Mouse (Mus musculus) cerebellum, postnatal 10 days (tissue): ENCODE measurements around the gene Ptprb.

ENCODE experiments used
- DNase-seq, 2 experiments: peaks; one replicate each; pipeline ENCODE4 v3.0.0; 2021; ENCODE audit warnings: mixed read lengths in 2 of 2

Ptprb gene

DNA sequence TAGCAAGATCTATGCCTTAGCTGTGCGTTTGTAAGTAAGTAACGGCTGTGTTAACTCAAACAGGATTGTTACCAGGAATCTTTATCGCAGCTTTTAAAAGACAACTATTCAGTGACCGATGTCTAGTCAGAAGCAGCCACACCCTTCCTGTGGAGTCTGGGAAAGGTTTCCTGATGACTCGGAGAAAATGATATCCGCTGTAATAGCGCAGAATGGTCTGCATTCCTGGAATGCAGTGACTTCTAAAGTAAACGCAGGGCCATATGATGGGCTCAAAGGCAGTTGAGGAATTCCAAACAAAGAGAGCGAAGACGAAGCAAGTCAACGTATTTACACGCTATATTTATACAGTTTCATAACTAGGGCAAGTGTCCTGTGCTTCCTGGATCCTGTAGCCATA is 22.5 kb downstream of the Ptprb start:
- no peak for DNase-seq

DNA sequence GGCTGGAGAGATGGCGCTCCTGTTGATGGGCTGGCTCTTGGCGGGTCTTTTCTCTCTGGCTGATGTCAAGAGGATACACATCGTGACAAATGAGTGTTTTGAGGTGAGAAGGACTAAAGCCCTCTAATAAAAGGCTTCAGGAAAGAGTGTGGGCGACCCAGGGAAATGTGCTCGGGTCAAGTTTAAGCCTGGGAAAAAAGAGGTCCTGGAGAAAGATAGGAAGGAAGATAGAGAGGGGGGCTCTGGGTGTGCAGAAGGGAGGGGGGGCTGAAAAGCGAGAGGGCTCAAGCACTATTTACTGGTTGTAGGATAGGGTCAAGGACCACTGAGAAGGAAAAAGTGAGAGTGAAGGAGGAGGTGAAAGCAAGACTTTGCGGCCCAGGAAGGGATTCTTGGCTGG is 25.5 kb downstream of the Ptprb start:
- DNase-seq = no peak

DNA sequence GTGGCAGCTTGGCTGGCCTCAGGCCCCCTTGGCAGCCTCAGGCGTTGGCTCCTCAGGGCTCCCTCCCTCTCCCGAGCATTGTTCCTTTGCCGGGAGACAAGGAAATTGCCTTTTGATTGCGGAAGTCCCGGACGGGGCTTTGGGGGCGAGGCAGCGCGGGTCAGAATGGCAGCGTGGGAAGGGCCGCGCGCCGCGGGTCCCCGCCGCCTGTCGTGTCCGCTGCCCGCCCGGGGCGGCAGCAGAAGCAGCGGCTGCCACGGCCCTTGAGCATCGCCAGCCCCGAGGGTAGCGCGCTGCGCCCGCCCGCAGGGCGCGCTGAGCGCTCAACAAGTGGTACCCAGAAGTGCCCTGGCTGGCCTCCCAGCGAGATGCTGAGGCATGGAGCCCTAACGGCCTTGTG is 25.9 kb downstream of the Ptprb start:
- peak; percentile 31 to 36 for DNase-seq

GRCm38 (mm10) chr10:116304355-116304754 is 29.0 kb downstream of the Ptprb start:
- DNase-seq = no peak

GRCm38 (mm10) chr10:116309460-116309859 is 34.1 kb downstream of the Ptprb start:
- no peak for DNase-seq

DNA sequence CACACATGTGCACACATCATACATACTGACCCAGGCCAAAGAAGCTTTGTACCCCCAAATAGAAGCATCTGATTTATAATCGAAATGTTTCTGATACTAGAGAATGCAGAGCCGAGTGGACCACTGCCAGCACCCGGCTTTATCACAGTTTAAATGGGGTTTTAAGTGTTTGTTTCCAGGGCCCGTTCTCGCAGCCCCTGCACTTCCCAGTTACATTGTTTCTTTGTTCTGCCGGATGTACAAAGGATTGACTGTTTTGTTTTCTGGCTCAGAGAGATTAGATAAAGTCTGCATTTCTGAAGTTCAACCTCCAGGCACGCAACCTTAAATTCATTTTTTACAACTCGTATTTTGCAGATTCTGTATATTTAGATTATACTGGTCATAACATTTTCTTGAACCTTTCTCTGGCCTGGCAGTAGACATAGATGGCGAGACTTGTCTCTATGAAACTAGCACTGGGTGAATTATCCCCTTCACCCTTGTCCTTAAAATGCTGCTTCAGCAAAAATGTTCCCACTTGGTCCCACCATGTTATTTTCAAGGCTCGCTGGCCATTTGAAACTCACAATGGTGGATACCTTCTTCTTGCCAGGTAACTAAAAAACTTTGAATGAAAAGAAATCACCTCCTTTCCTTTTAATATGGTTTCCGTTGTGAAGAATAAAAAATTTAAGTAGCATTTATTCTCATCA is 35.3 kb downstream of the Ptprb start:
- DNase-seq = no peak

GRCm38 (mm10) chr10:116319246-116319645 is 43.9 kb downstream of the Ptprb start:
- peak; percentile 89 to 92 for DNase-seq

- no peak for DNase-seq
These were observed 53.8 kb downstream of the Ptprb start for GRCm38 (mm10) chr10:116329086-116329485.

- DNase-seq = peak; percentile 94 to 97
These were observed 55.1 kb downstream of the Ptprb start for GRCm38 (mm10) chr10:116330458-116330857.

- DNase-seq = peak; percentile 22 to 38
These were observed 55.7 kb downstream of the Ptprb start for GRCm38 (mm10) chr10:116330961-116331510.

DNA sequence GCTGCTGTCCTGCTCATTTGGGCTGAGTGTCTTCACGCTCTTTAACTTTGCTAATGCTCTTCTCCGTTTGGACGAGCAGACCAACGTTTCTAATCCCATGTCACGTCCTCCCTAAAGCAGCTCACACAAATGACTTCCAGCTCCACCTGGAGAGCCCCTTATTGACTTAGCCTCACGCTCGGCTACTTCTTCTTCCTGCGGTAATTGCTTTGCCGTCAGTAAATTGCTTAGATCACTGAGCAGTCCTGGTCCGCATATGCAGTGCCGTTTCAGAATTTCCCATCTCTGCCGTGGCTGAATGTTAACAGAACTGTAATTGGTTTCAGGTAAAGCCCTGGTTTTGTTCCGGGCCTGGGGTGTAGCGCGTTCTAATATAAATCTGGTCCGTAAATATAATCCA is 58.3 kb downstream of the Ptprb start:
- no peak for DNase-seq

DNA sequence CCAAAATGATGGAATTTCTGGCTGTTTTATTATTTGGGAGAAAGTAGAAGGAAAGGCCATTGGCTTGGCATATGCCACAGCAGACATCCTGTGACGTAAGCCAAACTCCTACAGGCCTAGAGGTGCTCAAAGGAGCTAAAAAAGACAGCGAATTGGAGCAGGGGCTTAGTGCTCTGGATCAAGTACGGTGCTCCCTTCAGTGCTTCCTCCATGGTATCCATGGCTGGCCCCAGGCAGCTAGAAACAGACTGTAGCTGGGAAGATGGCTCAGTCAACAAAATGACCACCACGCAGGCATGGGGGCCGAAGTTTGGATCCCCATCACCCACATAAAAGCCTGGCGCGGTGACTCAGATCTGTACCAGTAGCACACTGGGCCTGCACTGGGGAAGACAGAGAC is 58.8 kb downstream of the Ptprb start:
- DNase-seq = no peak

- DNase-seq = no peak
These were observed 60.0 kb downstream of the Ptprb start for GRCm38 (mm10) chr10:116335328-116335727.

DNA sequence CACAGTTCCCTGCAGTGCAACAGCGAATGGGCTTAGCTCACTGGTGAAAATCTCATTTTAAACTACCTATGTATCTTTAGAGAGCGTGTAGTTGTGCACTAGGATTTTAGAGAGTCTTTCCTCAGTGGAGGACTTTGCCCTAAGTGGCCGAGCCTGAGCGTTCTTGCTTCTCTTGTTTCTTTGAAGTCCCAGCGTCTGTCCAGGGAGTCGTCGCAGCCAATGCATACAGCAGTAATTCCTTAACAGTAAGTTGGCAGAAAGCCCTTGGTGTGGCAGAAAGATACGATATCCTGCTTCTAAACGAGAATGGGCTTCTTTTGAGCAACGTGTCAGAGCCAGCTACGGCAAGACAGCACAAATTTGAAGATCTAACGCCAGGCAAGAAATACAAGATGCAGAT is 65.9 kb downstream of the Ptprb start:
- DNase-seq = no peak

GRCm38 (mm10) chr10:116346618-116347184 is 71.4 kb downstream of the Ptprb start:
- no peak for DNase-seq

GRCm38 (mm10) chr10:116349004-116349403 is 73.7 kb downstream of the Ptprb start:
- no peak for DNase-seq

DNA sequence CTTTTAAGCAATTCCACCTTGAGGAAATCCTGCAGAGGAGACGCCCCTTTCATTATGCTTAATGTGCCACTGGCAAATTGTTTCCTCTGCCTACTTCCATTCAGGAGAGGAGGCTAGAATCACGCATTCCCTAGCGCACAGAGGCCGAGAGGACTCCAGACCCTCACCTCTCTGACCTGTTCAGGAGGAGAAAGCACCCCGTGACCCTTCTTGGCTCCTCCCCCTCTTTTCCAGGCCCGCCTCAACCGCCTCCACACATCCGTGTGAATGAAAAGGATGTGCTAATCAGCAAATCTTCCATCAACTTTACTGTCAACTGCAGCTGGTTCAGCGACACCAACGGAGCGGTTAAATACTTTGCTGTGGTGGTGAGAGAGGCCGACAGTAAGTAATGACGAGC is 75.2 kb downstream of the Ptprb start:
- no peak for DNase-seq

DNA sequence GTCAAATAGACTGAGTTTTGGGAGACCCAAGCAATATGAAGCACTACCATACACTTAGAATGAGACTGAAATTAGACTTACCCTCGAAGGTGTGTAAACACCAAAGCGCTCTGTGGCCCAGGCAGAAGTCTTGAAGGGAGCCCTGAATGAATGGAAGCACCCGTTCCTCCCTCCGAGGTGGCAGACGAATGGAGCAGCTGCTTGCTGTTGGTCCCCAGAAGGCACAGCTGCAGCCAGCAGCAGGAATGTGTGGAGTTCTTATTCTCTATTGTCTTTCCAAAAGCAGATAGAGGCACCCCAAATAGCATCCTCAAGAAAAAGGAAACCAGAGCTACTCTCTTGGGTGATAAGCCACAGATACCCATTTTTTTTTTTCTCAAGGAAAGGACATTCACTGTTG is 79.0 kb downstream of the Ptprb start:
- no peak for DNase-seq

GRCm38 (mm10) chr10:116362181-116362580 is 86.9 kb downstream of the Ptprb start:
- peak; percentile 96 to 97 for DNase-seq

- peak; percentile 25 to 56 for DNase-seq
These were observed 87.3 kb downstream of the Ptprb start for GRCm38 (mm10) chr10:116362645-116363044.

- DNase-seq = peak; percentile 43 to 44
These were observed 89.4 kb downstream of the Ptprb start for GRCm38 (mm10) chr10:116364759-116365158.

- DNase-seq = no peak
These were observed 95.8 kb downstream of the Ptprb start for GRCm38 (mm10) chr10:116370991-116371725.

DNA sequence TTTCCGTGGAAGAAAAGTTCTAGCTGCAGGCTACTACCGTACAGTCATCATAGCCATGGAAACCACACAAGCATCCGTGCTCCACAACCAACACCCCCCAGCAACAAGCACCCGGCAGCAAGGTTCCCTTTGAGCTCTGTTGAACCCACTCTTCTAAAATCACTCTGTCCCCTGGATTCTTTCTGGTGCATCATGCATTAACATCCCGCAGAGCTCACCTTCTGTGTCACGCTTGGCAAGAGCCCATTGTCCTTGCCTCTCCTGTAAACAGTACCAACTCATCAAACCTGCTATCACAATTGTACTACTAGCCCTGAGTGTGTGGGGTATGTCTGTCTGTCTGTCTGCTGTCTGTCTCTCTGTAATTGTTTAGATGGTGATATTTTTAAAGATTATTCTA is 98.8 kb downstream of the Ptprb start:
- peak in 1 of 2 experiments; percentile 45 for DNase-seq

- DNase-seq = no peak
These were observed 101.5 kb downstream of the Ptprb start for GRCm38 (mm10) chr10:116376853-116377252.
